Mouse (Mus musculus) left cerebral cortex, adult 8-10 months (tissue): ENCODE results near the gene Ginm1. TPM values are rescaled to one million over a fixed set of nuclear protein-coding genes. Genes with fewer than 3 reads are reported as not detected.
"Not testable (repeated sequence)": the region's sequence is repeated elsewhere in the genome, so short reads cannot be mapped to it uniquely, and the experiment has no call there.

ENCODE experiments used
- DNase-seq, 2 experiments: peaks; one replicate each; pipeline ENCODE4 v3.0.0; 2022; ENCODE audit warnings: low spot score in 2 of 2
- total RNA-seq, 4 experiments: library from RNA; stranded (reverse); gene quantifications; 2 replicates each; pipeline ENCODE4 v1.2.4; 2022

The Ginm1 gene
- total RNA-seq, 4 experiments from 2014 or later, result 15.0 to 24.4 (median 17.5) TPM

DNA sequence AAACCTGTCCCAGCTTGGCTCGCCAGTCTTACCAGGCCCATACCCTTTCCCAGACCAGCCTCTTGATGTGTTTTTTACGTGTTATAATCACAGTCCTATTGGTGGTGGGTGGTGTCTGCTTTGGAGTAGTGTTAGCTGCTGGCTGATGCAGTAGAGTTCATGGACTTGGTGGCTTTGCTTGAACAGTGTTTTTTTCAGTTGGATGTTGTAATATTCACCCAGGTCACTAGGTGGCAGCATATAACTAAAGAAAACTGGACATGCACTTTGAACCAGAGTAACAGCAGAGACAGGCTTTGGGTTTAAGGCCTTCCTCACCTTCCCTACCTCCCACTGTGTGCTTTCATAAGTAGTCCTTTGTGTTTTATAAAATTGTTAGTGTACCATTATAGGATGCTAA is 17.3 kb upstream of the Ginm1 start:
- DNase-seq, result peak in 1 of 2 experiments; percentile 20

DNA sequence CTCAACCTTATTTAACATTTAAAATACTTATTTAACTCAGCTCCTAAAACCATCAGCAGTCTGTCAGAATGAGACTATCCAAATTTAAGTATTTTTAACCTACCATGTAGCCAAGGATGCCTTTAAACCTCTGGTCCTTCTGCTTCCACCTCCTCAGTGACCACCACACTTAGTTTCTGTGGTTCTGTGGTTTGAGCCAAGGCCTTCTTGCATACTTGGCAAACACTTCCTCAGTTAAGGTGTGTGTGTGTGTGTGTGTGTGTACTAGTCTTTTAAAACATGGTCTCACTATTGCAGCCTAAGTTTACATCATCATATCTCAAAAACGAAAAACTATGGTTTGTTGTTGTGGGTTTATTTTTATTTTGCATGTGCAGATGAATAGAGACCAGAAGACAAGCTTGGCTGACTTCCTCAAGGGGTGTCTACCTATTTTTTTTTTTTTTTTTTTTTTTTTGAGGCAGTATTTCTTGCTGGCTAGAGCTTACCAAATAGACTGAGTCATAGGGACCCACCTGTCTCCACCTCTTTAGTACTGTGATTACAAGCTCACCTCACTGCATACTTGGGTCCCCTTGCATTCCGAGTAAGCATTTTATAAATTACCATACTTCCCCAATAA is 10.0 kb upstream of the Ginm1 start:
- DNase-seq, result no peak

DNA sequence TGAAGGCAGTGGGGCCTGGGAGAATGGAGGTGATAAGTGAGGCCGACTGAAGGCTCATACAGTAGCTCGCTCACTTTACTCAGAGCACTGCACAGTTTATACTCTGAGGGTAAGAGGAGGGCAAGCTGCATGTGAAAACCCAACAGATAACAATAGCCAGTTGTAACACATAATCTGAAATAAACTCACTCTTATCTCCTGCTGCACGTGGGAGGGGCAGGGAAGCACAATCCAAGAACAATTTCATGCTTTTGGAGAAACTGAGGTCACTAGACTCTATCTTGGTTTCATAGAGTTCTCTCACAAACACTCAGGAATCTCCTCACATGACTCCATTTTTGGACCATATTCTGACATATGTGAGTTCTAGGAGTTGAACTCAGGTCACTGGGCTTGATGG is 8.6 kb upstream of the Ginm1 start:
- no peak for DNase-seq

DNA sequence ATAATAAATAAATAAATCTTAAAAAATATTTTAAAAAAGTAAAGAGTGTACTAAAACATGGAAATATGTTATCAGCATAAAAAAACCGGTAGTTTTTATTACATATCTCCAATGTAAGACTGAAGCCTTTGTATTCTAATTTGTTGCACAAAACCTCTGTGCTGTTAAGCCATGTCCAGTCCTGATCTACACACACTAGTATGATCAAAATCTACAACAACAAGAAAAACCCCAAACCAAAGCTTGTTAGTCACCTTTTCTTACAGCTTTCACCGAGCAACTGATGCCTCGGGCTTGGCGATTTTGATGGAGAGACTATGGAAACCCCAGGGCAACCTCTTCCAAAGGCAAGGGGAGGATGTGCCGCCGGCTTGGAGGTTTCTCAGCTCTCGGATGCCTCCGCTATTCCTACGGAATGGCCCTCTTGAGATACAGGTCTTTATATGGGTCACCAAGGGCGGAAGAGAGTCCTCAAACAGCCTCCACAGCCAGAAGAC is 322 bp downstream of the Ginm1 start:
- DNase-seq, result no peak

DNA sequence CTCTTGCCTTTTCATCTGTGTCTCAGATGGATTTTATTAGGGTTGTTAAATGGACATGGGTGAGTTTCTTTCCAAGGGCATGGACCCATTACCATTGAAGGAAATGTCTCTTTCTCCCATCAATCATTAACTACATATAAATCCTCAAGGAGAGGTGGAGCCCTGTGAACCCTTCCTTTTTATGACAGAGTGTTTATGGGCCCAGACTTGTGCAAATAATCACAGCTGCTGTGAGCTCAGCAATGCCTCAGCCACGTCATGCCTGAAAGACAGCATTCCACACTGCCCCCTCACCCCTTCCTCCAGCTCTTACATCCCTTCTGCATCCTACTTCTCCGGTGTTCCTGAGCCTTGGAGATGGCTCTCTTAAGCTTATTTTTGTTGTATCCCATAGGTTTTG is 5.3 kb downstream of the Ginm1 start:
- DNase-seq, result no peak

DNA sequence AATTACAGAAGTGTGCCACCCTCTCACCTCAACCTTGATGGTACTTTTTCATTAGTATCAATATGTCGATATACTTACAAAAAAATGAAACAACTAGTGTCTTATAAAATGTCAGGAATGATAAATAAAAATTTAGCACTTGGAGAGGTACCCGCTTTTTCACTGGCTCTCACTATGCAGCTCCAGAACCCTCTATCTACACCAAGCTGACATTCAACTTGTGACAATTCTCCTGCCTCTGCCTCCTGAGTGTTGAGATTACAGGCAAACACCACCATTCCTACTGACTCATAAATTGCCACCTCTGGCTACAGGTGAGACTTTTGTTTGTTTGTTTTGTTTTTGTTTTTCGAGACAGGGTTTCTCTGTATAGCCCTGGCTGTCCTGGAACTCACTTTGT is 11.4 kb downstream of the Ginm1 start:
- no peak for DNase-seq

DNA sequence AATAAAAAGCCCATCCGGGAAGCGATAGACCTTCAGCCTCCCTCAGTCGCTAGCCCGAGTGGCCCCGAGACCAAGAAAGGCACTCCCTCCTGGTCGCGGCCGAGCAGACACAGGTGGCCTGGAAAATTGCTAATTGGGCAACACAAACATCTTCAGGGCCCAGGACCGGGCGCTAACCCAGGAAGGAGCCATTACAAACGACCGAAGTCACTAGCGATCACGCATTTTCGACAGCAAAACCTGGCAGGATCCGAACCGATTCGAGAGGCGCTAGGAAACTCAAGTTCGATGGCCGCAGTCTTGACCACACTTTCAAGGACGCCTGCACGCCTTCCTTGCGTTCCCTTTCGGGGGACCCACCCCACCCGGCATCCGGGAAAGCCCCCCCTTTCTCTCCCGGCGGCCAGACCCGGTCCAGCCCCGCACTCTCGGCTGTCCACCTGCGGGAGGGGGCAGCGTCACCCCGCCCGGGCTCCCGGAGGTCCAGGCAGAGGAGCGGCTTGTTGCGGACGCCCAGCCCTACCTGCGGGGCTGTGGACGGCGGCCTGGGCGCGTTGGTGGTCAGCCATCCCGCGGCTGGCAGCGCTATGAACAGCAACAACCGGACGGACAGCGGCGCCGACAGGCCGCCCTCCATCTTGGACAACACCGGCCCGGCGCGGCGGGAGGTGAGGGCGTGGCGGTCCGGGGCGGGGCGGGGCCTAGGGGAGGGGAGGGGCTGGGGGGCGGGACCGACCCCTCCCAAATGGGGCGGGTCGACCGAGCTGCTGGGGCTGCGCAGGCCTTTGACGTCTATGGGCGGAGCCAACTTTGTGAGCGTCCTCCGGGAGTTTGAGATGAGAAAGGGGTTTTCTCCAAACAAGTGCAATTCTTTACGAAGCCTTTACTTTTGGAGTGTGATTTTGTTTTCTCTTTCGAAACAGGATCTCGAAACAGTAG is 12.1 kb downstream of the Ginm1 start:
- DNase-seq, result peak; percentile 51 to 73

DNA sequence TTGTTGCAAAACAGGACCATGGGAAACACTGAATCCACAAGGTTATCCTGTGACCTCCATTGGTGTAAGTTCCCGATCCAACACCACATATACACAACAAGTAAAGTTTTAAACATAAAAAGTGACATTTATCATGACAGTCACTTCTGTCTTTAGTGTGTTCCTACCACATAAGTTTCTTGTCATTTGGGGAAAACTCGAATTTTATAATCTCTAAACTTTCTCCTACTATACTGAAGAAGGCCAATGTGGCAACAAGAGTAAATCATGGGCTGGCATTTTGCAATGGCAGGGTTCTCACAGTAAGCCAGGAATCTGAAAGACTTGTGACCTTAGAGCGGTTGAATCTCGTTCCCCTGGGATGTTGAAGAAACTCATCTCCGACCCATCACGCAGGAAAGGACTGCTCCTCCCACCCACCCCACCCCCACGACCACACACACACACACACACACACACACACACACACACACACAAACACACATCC is 12.8 kb downstream of the Ginm1 start:
- no peak for DNase-seq

DNA sequence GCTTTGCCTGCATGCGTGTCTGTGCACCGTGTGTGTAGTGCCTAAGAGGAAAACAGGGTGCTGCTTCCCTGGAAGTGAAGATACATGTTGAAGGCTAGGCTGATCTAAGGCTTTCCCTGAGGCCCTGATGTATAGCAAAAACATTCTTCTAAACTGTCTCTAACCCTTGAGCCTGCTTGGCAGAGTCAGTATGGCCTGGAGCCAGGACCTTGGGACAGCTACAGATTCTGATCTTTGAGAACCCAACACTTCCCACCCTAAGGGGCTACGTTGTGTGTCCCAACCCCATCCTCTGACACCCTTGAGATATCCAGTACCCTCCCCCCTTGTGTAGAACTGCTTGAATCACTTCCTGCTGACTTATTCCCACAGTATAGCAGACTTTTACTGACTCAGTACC is 14.3 kb downstream of the Ginm1 start:
- no peak for DNase-seq

DNA sequence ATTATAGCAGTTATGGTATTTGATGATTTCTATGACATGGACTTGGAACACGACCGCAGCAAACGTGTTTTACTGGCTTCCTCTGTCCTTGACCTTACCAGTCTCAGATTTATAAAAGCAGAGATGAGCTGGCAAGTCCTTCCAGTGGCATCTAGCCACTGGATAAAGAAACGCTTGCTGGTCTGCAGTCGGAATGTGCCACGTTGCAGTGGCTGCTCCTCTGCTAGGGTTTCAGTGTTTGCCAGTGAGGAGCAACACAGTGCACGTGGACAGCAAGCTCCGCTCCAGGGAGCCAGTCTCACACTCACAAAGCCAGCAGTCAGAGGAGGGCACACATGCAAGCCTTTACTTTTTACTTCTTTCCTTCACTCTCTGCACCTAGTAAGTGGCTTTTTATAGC is 17.2 kb downstream of the Ginm1 start:
- no peak for DNase-seq

DNA sequence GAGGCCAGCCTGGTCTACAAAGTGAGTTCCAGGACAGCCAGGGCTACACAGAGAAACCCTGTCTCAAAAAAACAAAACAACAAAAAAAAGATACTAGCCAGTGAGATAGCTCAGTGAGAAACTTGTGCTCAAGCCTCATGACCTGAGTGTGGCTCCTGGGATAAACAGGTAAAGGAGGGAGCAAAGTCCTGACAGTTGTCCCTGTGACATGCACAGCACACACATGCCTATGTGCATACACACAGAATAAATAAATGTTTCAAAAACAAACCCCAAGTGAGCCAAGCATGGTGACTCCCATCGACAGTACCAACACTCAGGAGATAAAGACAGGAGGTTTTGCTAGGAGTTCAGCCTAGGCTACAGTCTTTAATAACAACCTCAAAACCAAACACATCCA is 19.9 kb downstream of the Ginm1 start:
- no peak for DNase-seq

DNA sequence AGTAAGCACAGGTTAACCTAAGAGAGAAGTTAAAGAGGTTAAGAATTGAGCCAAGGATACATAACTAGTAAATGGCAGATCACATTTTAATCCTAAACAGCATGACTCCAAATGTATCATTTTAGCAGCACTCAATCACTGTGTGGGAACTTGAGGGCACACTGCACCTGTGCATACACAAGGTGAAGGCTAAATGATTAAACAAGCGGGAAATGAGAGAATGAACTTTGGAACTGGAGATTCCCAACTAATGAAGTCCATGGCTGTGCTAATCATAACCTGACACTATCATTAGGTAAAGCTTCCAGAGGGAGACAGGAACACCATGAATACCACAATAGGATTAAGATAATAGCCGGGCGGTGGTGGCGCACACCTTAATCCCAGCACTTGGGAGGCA is 20.3 kb downstream of the Ginm1 start:
- no peak for DNase-seq

DNA sequence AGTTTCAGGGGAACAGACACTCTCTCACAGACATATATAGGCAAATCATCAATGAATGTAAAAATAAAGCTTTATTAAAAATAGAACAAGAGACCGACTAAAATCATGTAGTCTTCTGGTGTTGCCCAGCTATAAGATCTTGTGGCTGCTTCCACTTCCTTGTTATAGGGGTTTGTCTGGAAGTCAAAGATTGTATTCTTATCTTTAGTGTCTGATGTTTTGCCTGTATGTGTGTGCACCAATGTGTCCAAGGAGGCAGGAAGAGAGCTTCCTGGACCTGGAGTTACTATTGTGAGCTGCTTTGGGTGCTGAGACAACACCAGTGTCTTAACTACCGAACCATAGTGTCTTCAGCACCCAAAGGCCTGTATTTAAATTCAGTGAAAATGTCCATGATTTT is 35.1 kb downstream of the Ginm1 start:
- no peak for DNase-seq

DNA sequence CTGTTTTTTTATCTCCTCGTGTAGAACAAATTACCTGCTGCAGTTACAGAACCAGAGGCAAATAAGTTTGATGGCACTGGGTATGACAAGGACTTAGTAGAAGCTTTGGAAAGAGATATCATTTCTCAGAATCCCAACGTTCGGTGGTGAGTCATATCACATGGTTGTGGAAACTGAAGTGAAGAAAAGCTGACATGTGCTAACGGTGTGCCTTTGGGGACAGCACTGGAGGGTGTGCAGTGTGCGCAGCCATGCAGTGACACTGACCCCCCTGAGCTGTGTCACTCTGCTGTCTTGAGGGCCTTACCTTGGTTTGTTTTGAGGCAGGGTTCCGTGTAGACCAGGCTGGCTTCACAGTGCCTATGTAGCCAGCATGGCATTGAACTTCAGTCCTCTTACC is 43.9 kb downstream of the Ginm1 start:
- no peak for DNase-seq

DNA sequence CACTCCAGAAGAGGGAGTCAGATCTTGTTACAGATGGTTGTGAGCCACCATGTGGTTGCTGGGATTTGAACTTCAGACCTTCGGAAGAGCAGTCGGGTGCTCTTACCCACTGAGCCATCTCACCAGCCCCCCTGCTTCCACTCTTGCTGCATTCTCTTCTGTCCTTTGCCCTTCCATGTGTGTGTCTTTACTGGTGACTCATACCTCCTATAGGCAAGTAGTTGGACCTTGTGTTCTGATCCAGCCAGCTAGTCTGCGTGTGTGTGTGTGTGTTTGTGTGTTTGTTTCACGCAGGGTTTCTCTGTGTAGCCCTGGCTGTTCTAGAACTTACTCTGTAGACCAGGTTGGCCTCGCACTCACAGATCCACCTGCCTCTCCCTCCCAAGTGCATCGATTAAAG is 47.1 kb downstream of the Ginm1 start:
- not testable (repeated sequence) for DNase-seq

DNA sequence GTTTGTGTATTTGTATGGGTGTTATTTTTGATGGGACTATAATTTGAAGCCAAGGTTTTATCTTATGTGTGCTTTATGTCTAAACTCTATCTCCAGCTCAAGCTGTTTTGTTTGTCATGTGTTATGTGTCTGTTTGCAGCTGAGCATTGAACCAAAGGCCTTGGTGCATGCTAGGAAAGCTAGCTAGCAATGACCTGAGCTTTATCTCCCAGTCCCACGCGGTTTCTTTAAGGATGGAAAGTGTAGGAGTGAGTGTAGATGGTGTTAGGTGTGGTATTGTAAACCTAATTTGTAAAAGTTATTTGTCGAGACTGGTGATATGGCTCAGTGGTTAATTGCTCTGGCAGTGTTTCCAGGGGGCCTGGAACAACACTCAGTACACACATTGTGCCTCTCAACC is 54.7 kb downstream of the Ginm1 start:
- no peak for DNase-seq

DNA sequence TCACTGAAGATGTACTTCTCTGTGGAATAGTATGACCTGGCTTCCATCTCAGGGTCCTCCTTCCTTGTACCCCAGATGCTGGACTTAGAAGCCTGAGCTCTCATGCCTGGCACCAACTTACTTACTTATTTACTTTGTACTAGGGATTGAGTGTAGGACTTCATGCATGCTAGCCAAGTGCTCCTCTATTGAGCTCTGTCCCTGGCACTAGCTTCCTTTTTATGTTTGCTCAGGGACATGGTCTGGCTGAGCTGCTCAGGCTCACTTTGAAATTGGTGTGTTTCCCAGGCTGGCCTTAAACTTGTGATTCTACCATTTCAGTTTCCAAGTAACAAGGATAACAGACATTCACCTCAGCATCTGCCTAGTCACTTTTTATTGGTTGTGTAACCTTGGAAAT is 55.5 kb downstream of the Ginm1 start:
- no peak for DNase-seq

DNA sequence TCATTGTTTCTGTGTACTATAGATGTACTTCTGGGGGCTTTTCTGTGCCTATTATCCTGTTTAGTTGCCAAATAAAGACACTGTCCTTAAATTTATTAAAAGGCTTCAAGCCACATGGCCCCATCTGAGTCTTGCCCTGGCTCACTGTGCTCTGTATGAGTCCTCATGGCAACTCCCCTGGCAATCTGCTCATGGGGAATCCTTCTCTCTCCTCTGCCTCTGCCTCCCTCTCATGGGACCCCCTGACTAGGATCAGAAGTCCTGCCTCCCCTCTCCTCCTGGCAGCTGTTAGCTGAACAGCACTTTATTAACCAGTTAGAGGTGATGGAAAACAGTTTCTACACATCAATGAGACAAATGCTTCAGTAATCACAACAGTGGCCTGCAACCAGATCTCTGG is 61.0 kb downstream of the Ginm1 start:
- no peak for DNase-seq

DNA sequence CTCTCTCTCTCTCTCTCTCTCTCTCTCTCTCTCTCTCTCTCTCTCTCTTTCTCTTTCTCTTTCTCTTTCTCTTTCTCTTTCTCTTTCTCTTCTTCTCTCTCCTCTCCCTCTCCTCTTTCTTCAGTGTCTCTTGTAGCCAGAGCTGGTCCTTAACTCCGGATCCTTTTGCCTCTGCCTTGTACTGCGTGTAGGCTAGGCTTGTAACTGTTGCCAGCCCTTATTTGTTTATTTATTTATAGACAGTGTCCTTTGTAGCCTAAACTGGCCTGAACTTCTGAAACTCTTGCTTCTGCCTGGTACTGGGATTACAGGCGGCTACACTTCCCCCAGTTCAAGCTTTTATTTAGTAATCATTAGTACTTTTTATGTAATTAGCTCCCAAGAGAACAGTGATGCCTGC is 65.6 kb downstream of the Ginm1 start:
- no peak for DNase-seq

DNA sequence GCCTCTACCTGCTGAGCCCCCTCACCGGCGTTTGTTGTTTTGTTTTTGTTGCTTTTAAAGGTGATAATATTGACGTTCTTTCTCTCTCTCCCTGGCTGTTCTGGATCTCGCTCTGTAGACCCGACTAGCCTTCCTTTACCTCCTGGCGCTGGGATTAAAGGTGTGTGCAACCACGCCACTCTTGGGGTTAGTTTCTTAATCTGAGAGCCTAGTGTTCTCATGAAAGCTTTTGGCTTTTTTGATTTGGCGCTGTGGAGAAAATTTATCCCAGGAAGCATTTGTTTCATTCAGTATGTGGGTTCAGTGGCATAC is 66.2 kb downstream of the Ginm1 start:
- no peak for DNase-seq

DNA sequence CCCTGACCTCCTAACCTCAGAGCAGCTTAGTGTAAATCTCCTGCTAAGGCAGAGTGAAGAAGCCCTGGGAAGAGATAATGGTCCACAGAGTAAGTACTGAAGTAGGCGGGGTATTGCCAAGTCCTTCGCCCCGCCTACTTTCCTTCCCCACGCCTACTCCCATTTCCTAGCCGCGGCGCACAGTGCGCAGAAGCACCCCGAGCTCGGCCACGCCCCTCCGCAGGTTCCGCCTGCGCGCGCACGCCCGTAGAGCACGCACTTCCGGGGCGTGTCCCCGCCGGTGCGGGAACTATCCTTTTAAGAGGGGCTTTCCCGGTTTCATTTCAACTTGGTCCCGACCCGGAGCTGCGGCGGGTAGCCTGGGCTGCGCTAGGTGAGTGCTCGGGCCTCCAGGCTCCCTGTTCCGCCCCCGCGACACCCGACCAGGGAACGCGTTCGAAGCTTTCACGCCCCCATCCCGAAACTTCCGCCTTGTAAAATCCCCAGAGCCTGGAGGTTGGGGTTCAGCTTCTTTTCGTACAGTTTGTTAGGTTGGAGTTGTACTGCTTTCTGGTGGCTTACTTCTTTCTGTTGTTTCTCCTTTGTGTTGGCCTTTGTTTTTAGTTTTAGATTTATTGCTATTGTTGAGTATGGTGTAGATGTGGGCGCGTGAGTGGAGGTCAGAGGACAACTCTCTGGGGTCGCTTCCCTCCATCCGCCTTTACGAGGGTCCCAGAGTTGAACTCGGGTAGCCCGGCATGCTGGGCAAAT is 66.7 kb downstream of the Ginm1 start, which contains the start of gene Katna1:
TSS of gene Katna1 (plus strand) at position 250 of the 750 bp plus-strand sequence.
- peak; percentile 71 to 83 for DNase-seq
